Mouse (Mus musculus) MN1 (cell line): ENCODE measurements around the gene Esrrg.

Experiments used
- DNase-seq: peaks from one replicate; pipeline ENCODE4 v3.0.0-alpha.2; 2016; ENCODE audit warnings: low spot score

The Esrrg gene

GRCm38 (mm10) chr1:188080261-188080875 is 471.8 kb downstream of the Esrrg start:
- DNase-seq = no peak

- DNase-seq = no peak
Measured at GRCm38 (mm10) chr1:188082665-188083640, 474.4 kb downstream of the Esrrg start.

GRCm38 (mm10) chr1:188085116-188085879 is 476.7 kb downstream of the Esrrg start:
- DNase-seq = no peak

GRCm38 (mm10) chr1:188093724-188094123 is 485.1 kb downstream of the Esrrg start:
- DNase-seq = no peak

GRCm38 (mm10) chr1:188101832-188102231 is 493.2 kb downstream of the Esrrg start:
- DNase-seq = no peak

GRCm38 (mm10) chr1:188103179-188103578 is 494.6 kb downstream of the Esrrg start:
- DNase-seq = no peak

GRCm38 (mm10) chr1:188105516-188105915 is 496.9 kb downstream of the Esrrg start:
- DNase-seq = no peak

GRCm38 (mm10) chr1:188107946-188108345 is 499.4 kb downstream of the Esrrg start:
- DNase-seq = no peak

- DNase-seq = no peak
Measured at GRCm38 (mm10) chr1:188111552-188111951, 503.0 kb downstream of the Esrrg start.

GRCm38 (mm10) chr1:188113240-188113639 is 504.6 kb downstream of the Esrrg start:
- DNase-seq = no peak

- no peak for DNase-seq
Measured at GRCm38 (mm10) chr1:188118125-188118524, 509.5 kb downstream of the Esrrg start.

- no peak for DNase-seq
Measured at GRCm38 (mm10) chr1:188119806-188120205, 511.2 kb downstream of the Esrrg start.

GRCm38 (mm10) chr1:188125521-188126021 is 517.0 kb downstream of the Esrrg start:
- no peak for DNase-seq

GRCm38 (mm10) chr1:188136126-188136525 is 527.5 kb downstream of the Esrrg start:
- DNase-seq = no peak

GRCm38 (mm10) chr1:188139473-188139872 is 530.9 kb downstream of the Esrrg start:
- DNase-seq = no peak

- DNase-seq = no peak
Measured at GRCm38 (mm10) chr1:188140221-188140620, 531.6 kb downstream of the Esrrg start.

GRCm38 (mm10) chr1:188147381-188148156 is 539.0 kb downstream of the Esrrg start:
- DNase-seq = no peak

GRCm38 (mm10) chr1:188151066-188151465 is 542.5 kb downstream of the Esrrg start:
- DNase-seq = no peak

- DNase-seq = no peak
Measured at GRCm38 (mm10) chr1:188152011-188152410, 543.4 kb downstream of the Esrrg start.

GRCm38 (mm10) chr1:188153665-188154064 is 545.1 kb downstream of the Esrrg start:
- DNase-seq = no peak

GRCm38 (mm10) chr1:188154466-188155110 is 546.0 kb downstream of the Esrrg start:
- DNase-seq = no peak
